ENCODE assay signal across 5 mouse cellular contexts in genomic region chr6:68680792-68681110, GRCm38 (mm10).
DNase-seq lines count a peak whose midpoint lies in the region; ATAC-seq and TF ChIP-seq lines count a peak whose summit lies in the region.
"Not testable (repeated sequence)": the region's sequence is repeated elsewhere in the genome, so short reads cannot be mapped to it uniquely, and the experiment has no call there.

No protein-coding gene starts in this region.

- H3K9me3 ChIP-seq in CH12.LX (replicated peaks; ENCODE audit: low read length): not testable (repeated sequence)

- H3K27me3 ChIP-seq in CH12.LX (replicated peaks); splenic B cell, adult 2 months (ENCODE audit: control insufficient read depth, insufficient read depth, low read length, poor library complexity, severe bottlenecking): not testable (repeated sequence)

- H3K9ac ChIP-seq in CH12.LX (ENCODE audit: insufficient read depth, low read depth): not testable (repeated sequence)

- peak; percentile 55 for DNase-seq in CH12.LX (ENCODE audit: extremely low read depth)
- DNase-seq in splenic B cell, adult 2 months (ENCODE audit: low read depth, low spot score): peak; percentile 35

- in situ Hi-C loops in CH12.LX (cut with MboI; ENCODE audit: low pct_ligation_motif_present, low pct_unique_long_range_greater_than_20kb, low sequenced_read_pairs): not testable (repeated sequence)

- peak overlapping the region; percentile 72 for H3K4me2 ChIP-seq in CH12.LX (ENCODE audit: insufficient read depth, low read depth, poor library complexity, severe bottlenecking)

- TF ChIP-seq POLR2A in CH12.LX (IDR thresholded peaks at IDR 0.05; ENCODE audit: low read depth, low read length): not testable (repeated sequence)

- peak overlapping the region; percentile 81 for H3K27ac ChIP-seq in CH12.LX (ENCODE audit: insufficient read depth, low read depth)

- TF ChIP-seq RAD21 in CH12.LX (IDR thresholded peaks at IDR 0.05; ENCODE audit: low read depth, low read length): not testable (repeated sequence)

- ATAC-seq in common myeloid progenitor, adult 5-6 weeks (replicated peaks; ENCODE audit: low read depth, poor library complexity, severe bottlenecking): peak; percentile 93
- peak; percentile 75 to 89 for ATAC-seq in hematopoietic stem cell, adult 5-6 weeks (replicated peaks in 1 of 2; ENCODE audit: insufficient read depth in 1 of 2, low FRiP score in 2 of 2, low TSS enrichment in 1 of 2, low read depth in 1 of 2, poor library complexity in 2 of 2, severe bottlenecking in 2 of 2)
- ATAC-seq in megakaryocyte progenitor cell, adult 5-6 weeks (replicated peaks; ENCODE audit: poor library complexity): peak; percentile 76

- dilution Hi-C loops in CH12.LX (cut with MboI; ENCODE audit: extremely low pct_ligation_motif_present, extremely low pct_unique_long_range_greater_than_20kb, low sequenced_read_pairs): not testable (repeated sequence)

- H3K4me3 ChIP-seq in CH12.LX (replicated peaks in 1 of 3; ENCODE audit: low read depth in 2 of 3, low read length in 2 of 3, poor library complexity in 1 of 3): not testable (repeated sequence)

- H3K4me1 ChIP-seq in CH12.LX (ENCODE audit: control insufficient read depth in 1 of 2, insufficient read depth in 2 of 2): peaks cover 3 to 10% of the 10 kb centered on the region in 2 experiments; a peak in 1 of 4 replicates

- H3K79me2 ChIP-seq in CH12.LX (replicated peaks; ENCODE audit: control insufficient read depth, extremely low read depth, insufficient read depth, poor library complexity, severe bottlenecking): not testable (repeated sequence)

- not testable (repeated sequence) for TF ChIP-seq EP300 in CH12.LX (IDR thresholded peaks at IDR 0.05; ENCODE audit: low read length)

- not testable (repeated sequence) for H3K36me3 ChIP-seq in CH12.LX (replicated peaks in 1 of 2; ENCODE audit: control insufficient read depth in 1 of 2, insufficient read depth in 1 of 2, low read length in 1 of 2); splenic B cell, adult 2 months (ENCODE audit: control insufficient read depth, insufficient read depth, low read length, poor library complexity, severe bottlenecking)

- TF ChIP-seq CTCF in CH12.LX (conservative IDR thresholded peaks at IDR 0.05 in 1 of 2, IDR thresholded peaks at IDR 0.05 in 1 of 2; ENCODE audit: low read depth in 2 of 2, low read length in 2 of 2): not testable (repeated sequence)

TF ChIP-seq in CH12.LX, 34 proteins besides CTCF, POLR2A, EP300 and RAD21:
- 0 out of 2 replicates have a peak, but pooled peaks have one; percentile 27 for TF ChIP-seq TCF12 (IDR thresholded peaks at IDR 0.05; ENCODE audit: low read depth, low read length)
